Mouse (Mus musculus): ENCODE measurements at regions not wholly inside any gene's neighbourhood (a gene's known extent, or its start where the extent isn't known, plus 50 kb on each side); places are given as distances from the start of the nearest gene placed in this dataset.

DNA sequence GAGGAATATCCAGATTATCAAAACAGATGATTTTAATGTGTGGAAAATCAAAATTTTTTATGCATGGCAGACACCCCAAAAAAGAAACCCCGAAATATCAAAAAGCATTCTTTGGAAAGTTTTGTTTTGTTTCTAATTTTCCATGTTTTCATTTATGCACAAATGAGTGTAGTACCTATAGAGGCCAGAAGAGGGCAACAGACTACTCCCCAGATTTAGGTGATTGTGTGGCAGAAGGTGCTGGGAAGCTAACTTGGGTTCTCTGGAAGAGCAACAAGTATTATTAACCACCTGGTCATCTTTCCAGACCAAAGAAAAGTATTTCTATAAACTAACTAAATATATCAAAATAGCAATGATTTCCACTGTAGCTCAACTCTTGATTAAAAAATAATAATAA, 137.2 kb downstream of the Cdc5l start:
- DNase-seq (ENCODE audit: low spot score, missing footprints): no peak
- Histone ChIP-seq H3K9ac (ENCODE audit: low read length) (no peak overlapping the region), H3K4me3 (ENCODE audit: low read depth, low read length) (no peak overlapping the region), H3K27me3 (ENCODE audit: control insufficient read depth, insufficient read depth, low read length) (no peaks in the 10 kb centered on the region), H3K27ac (ENCODE audit: low read depth, low read length) (no peak overlapping the region), H3K4me1 (ENCODE audit: control insufficient read depth, insufficient read depth, low read length) (no peaks in the 10 kb centered on the region; the same call in 1 of the 2 replicates), H3K36me3 (ENCODE audit: control insufficient read depth, insufficient read depth, low read length) (no peaks in the 10 kb centered on the region), H3K4me2 (no peak overlapping the region), H3K9me3 (ENCODE audit: control insufficient read depth, low read length) (no peaks in the 10 kb centered on the region)
- 72% methylated on average over 1 of the region's 1 CpGs for WGBS
- no peak for ATAC-seq (ENCODE audit: low FRiP score)

DNA sequence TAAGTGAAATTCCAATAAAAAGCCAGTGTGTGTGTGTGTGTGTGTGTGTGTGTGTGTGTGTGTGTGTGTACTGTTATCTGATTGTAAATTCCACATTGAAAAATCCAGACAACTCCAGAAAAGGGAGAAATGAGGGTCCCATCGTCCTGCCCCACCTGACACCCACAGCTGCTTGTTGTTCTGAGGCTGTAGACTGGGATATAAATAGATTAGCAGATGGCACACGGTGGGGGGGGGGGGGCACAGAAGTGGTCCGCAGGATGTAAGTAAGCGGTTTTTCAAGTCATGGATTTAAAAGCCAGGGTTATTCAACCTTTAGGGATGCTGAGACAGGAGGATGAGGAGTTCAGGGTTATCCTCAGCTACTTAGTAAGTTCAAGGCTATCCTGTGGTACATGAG, 138.7 kb downstream of the Cdc5l start:
- Histone ChIP-seq H3K36me3 (ENCODE audit: control insufficient read depth, insufficient read depth, low read length) (no peaks in the 10 kb centered on the region), H3K4me3 (ENCODE audit: low read depth, low read length) (no peak overlapping the region), H3K27ac (ENCODE audit: low read depth, low read length) (no peak overlapping the region), H3K4me2 (no peak overlapping the region), H3K9me3 (ENCODE audit: control insufficient read depth, low read length) (no peaks in the 10 kb centered on the region), H3K4me1 (ENCODE audit: control insufficient read depth, insufficient read depth, low read length) (no peaks in the 10 kb centered on the region; the same call in 1 of the 2 replicates), H3K9ac (ENCODE audit: low read length) (no peak overlapping the region), H3K27me3 (ENCODE audit: control insufficient read depth, insufficient read depth, low read length) (no peaks in the 10 kb centered on the region)
- 79% methylated on average over 4 of the region's 4 CpGs for WGBS
- DNase-seq (ENCODE audit: low spot score, missing footprints) (no peak), ATAC-seq (ENCODE audit: low FRiP score) (no peak)

DNA sequence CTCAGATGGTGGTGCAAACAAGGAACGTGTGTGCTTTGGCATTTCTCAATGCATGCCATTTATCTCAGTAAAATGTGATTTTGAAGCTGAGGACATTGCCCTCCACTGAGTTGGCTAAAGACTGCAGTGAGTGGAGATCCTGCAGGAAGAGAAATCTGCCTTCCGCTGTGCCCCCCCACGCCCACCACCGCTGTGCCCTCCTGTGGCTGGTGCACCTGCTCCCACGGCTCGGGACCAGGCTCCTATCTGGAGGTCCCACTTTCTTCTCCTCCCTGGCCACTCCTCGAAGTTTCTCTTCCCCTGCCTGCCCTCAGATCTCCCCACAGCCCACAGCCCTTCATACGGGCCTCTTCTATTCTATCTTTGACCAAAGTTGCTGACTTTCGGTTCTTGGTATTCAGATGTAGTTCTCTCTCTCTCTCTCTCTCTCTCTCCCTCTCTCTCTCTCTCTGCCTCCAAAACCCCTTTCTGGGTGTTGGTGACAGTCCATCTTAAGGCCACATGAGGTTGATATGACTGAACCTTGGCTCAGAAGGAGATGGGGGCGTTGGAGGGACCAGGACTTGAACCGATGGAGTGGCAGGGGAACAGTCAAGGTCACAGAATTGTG, 139.2 kb downstream of the Cdc5l start:
- ATAC-seq (ENCODE audit: low FRiP score) (no peak), DNase-seq (ENCODE audit: low spot score, missing footprints) (no peak)
- 85% methylated on average over 11 of the region's 11 CpGs for WGBS

DNA sequence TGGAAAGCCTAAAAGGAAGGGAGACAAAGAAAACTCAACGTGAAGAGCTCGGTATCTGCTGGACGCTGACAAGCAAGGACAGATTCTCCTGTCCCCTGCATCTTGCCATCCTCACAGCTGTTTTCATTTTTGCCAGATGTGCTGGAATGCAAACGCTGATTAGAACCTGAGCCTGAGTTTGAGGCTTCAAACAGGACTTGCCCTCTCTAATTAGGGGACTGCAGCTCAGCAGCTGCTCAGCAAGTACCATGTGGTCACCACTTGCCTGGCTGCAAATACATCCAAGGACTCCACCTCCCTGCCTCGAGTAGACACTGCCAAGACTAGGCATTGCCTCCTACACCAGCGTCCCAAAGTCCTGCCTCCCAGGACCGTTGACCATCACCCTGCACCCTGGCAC, 140.7 kb downstream of the Cdc5l start:
- no peak overlapping the region for H3K4me3 ChIP-seq (ENCODE audit: low read depth, low read length)
- no peak for ATAC-seq (ENCODE audit: low FRiP score)
- no peaks in the 10 kb centered on the region for H3K27me3 ChIP-seq (ENCODE audit: control insufficient read depth, insufficient read depth, low read length)
- H3K27ac ChIP-seq (ENCODE audit: low read depth, low read length): no peak overlapping the region
- WGBS: 72% methylated on average over 7 of the region's 7 CpGs
- H3K4me2 ChIP-seq: no peak overlapping the region
- DNase-seq (ENCODE audit: low spot score, missing footprints): no peak
- no peaks in the 10 kb centered on the region for H3K9me3 ChIP-seq (ENCODE audit: control insufficient read depth, low read length)
- no peak overlapping the region for H3K9ac ChIP-seq (ENCODE audit: low read length)
- H3K4me1 ChIP-seq (ENCODE audit: control insufficient read depth, insufficient read depth, low read length): no peaks in the 10 kb centered on the region
- H3K36me3 ChIP-seq (ENCODE audit: control insufficient read depth, insufficient read depth, low read length): no peaks in the 10 kb centered on the region

More for the DNA sequence above, 139.2 kb downstream of the Cdc5l start:
- Histone ChIP-seq H3K9ac (ENCODE audit: low read length) (no peak overlapping the region), H3K4me3 (ENCODE audit: low read depth, low read length) (no peak overlapping the region), H3K4me1 (ENCODE audit: control insufficient read depth, insufficient read depth, low read length) (no peaks in the 10 kb centered on the region; the same call in 1 of the 2 replicates), H3K36me3 (ENCODE audit: control insufficient read depth, insufficient read depth, low read length) (no peaks in the 10 kb centered on the region), H3K27ac (ENCODE audit: low read depth, low read length) (no peak overlapping the region), H3K9me3 (ENCODE audit: control insufficient read depth, low read length) (no peaks in the 10 kb centered on the region), H3K4me2 (no peak overlapping the region), H3K27me3 (ENCODE audit: control insufficient read depth, insufficient read depth, low read length) (no peaks in the 10 kb centered on the region)

DNA sequence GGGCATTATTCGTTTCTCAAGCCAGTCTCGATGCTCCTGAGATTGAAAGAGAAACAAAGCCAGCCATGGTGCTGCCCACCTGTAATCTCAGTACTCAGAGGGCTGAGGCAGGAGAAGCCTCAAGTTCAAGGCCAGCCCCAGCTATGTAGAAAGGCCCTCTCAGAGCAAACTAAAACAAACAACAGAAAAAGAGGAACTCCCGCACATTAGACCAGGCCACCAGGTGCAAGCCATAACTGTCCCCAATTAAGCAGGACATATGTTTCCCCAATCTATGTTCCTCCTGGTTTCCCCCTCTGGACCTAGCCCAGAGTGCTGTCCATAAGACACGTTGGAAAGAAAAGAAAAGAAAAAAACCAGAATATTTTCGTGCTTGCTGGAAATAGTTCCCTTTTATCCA, 142.5 kb downstream of the Cdc5l start:
- no peaks in the 10 kb centered on the region for H3K4me1 ChIP-seq (ENCODE audit: control insufficient read depth, insufficient read depth, low read length)
- WGBS: 73% methylated on average over 5 of the region's 5 CpGs
- H3K36me3 ChIP-seq (ENCODE audit: control insufficient read depth, insufficient read depth, low read length): no peaks in the 10 kb centered on the region
- no peaks in the 10 kb centered on the region for H3K9me3 ChIP-seq (ENCODE audit: control insufficient read depth, low read length)
- DNase-seq (ENCODE audit: low spot score, missing footprints) (no peak), ATAC-seq (ENCODE audit: low FRiP score) (no peak)
- H3K4me2 ChIP-seq: no peak overlapping the region
- H3K27me3 ChIP-seq (ENCODE audit: control insufficient read depth, insufficient read depth, low read length): no peaks in the 10 kb centered on the region
- H3K4me3 ChIP-seq (ENCODE audit: low read depth, low read length): no peak overlapping the region
- H3K9ac ChIP-seq (ENCODE audit: low read length): no peak overlapping the region
- no peak overlapping the region for H3K27ac ChIP-seq (ENCODE audit: low read depth, low read length)

DNA sequence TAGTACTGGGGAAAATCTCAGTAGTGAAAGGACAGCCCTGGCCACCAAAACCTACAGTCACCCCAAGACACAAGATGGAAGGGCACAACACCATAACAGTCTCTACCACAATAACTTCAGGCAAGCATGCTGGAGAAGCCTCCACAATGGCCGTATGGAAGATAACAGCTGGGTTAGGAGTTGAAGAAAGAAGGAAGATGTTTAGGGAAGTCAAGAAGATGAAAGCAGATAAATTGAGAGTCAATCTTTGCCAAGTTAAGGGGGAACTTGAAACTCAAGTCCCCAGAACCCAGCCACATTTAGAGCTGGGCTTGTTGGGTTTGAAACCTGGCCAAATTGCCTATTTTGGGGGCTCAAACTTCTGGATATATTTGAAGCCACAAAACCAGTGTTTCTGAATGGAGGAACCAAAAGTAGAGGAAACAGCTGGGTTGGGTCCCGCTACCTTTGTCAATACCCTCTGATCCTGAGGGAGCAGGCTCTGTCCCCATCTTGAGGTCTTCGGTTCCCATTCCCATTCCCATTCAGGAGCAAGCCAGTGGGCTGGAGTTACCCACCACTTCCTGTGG, 147.8 kb downstream of the Cdc5l start:
- 98% methylated on average over 3 of the region's 3 CpGs for WGBS
- Histone ChIP-seq H3K27ac (ENCODE audit: low read depth, low read length) (no peak overlapping the region), H3K9ac (ENCODE audit: low read length) (no peak overlapping the region), H3K4me2 (no peak overlapping the region), H3K4me3 (ENCODE audit: low read depth, low read length) (no peak overlapping the region), H3K27me3 (ENCODE audit: control insufficient read depth, insufficient read depth, low read length) (no peaks in the 10 kb centered on the region), H3K4me1 (ENCODE audit: control insufficient read depth, insufficient read depth, low read length) (no peaks in the 10 kb centered on the region), H3K36me3 (ENCODE audit: control insufficient read depth, insufficient read depth, low read length) (no peaks in the 10 kb centered on the region), H3K9me3 (ENCODE audit: control insufficient read depth, low read length) (no peaks in the 10 kb centered on the region)
- DNase-seq (ENCODE audit: low spot score, missing footprints): no peak
- no peak for ATAC-seq (ENCODE audit: low FRiP score)

DNA sequence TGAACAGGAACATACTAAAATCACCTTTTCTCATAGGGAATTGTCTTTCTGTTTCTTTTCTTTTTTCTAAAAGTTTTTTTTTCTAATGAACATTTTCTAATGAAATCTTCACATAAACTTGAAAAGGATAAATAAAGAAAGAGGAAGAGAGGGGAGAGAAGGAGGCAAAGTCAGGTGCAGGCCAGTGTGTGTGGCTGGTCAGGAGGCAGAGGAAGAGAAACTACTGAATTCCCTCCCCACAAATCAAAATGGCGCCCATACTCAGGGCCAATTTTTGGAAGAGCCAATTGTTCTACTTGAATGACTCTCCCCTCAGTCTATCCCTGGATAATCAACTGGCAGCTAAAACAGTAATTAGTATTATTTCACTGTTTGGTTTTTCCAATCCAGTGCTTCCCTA, 152.0 kb downstream of the Cdc5l start:
- Histone ChIP-seq H3K4me3 (ENCODE audit: low read depth, low read length) (no peak overlapping the region), H3K9ac (ENCODE audit: low read length) (no peak overlapping the region), H3K4me2 (no peak overlapping the region), H3K27me3 (ENCODE audit: control insufficient read depth, insufficient read depth, low read length) (no peaks in the 10 kb centered on the region), H3K27ac (ENCODE audit: low read depth, low read length) (no peak overlapping the region), H3K9me3 (ENCODE audit: control insufficient read depth, low read length) (no peaks in the 10 kb centered on the region), H3K36me3 (ENCODE audit: control insufficient read depth, insufficient read depth, low read length) (no peaks in the 10 kb centered on the region), H3K4me1 (ENCODE audit: control insufficient read depth, insufficient read depth, low read length) (no peaks in the 10 kb centered on the region)
- ATAC-seq (ENCODE audit: low FRiP score) (no peak), DNase-seq (ENCODE audit: low spot score, missing footprints) (no peak)
- WGBS: 88% methylated on average over 1 of the region's 1 CpGs

DNA sequence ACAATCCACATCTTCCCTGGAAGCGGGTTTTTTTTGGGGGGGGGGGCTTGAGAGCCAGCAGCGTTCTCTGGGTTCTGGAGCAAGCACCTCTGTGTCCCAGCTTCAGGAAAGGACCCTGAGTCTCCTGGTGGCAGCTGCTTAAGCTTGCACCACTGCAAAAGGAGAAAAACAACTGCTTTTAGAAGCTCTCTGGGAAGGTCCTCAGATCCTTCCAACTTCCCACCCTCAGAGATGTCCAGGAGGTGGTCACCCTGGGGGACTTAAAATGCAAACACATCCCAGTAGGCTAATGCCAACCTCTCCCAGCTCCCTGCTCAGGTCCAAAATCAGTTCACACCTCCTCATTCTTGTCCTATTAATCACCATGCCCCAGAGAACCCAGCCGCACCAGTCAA, 153.7 kb downstream of the Cdc5l start:
- ATAC-seq (ENCODE audit: low FRiP score): no peak
- Histone ChIP-seq H3K27me3 (ENCODE audit: control insufficient read depth, insufficient read depth, low read length) (no peaks in the 10 kb centered on the region), H3K4me1 (ENCODE audit: control insufficient read depth, insufficient read depth, low read length) (no peaks in the 10 kb centered on the region), H3K27ac (ENCODE audit: low read depth, low read length) (no peak overlapping the region), H3K9ac (ENCODE audit: low read length) (no peak overlapping the region), H3K9me3 (ENCODE audit: control insufficient read depth, low read length) (no peaks in the 10 kb centered on the region), H3K4me3 (ENCODE audit: low read depth, low read length) (no peak overlapping the region), H3K36me3 (ENCODE audit: control insufficient read depth, insufficient read depth, low read length) (no peaks in the 10 kb centered on the region), H3K4me2 (no peak overlapping the region)
- 50% methylated on average over 3 of the region's 3 CpGs for WGBS
- DNase-seq (ENCODE audit: low spot score, missing footprints): peak; percentile 81

DNA sequence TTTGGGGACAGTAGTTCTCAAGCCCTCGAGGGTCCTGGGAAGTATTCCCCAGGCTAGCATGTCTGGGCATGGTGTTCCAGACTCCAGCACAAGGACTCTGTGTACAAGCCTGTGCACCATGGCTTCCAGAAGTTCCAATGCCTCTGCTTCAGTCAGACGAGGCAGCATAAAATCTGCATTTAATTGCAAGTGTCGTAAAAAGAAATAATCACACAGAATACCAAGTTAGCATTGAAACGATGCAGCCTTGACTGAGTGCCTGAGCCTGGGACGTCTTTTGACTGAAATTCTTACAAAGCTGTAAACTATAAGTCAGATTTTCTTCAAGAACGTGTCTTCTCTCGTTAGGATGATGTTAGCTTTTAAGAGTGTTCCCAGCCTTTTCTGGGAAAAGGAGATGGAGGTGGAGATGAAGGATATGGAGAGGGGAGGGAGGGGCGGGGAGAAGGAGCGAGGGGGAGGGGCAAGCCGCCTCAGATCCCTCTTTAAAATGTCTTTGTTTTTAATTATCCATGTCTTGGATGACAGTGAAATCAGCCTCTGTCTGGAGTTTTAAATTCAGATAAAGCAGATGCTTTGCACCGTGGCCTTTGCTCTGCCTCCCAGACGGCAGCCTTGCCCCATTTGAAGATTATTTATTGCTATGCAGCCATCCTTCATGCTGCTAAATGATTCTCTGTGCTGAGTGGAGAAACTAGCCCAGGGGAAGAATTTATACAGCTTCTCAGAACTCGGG, 154.3 kb downstream of the Cdc5l start:
- Histone ChIP-seq H3K4me2 (no peak overlapping the region), H3K27me3 (ENCODE audit: control insufficient read depth, insufficient read depth, low read length) (no peaks in the 10 kb centered on the region; the same call in 1 of the 2 replicates), H3K4me1 (ENCODE audit: control insufficient read depth, insufficient read depth, low read length) (no peaks in the 10 kb centered on the region), H3K36me3 (ENCODE audit: control insufficient read depth, insufficient read depth, low read length) (no peaks in the 10 kb centered on the region), H3K4me3 (ENCODE audit: low read depth, low read length) (no peak overlapping the region), H3K9ac (ENCODE audit: low read length) (no peak overlapping the region), H3K27ac (ENCODE audit: low read depth, low read length) (no peak overlapping the region), H3K9me3 (ENCODE audit: control insufficient read depth, low read length) (no peaks in the 10 kb centered on the region)
- DNase-seq (ENCODE audit: low spot score, missing footprints) (peak; percentile 37), ATAC-seq (ENCODE audit: low FRiP score) (no peak)
- 51% methylated on average over 12 of the region's 13 CpGs for WGBS
